Mouse (Mus musculus) lung, embryonic 15.5 days (tissue): Measurements from ENCODE around the gene Fbxw17. TPM values are rescaled to one million over a fixed set of nuclear protein-coding genes. Genes with fewer than 3 reads are reported as not detected.
A peak's percentile ranks its signal among the peaks of the same experiment; 100 is the strongest.
"Not testable (repeated sequence)": the region's sequence is repeated elsewhere in the genome, so short reads cannot be mapped to it uniquely, and the experiment has no call there.

ENCODE experiments used
- ATAC-seq: fragments of 200-750 bp; cut with Nextera tagmentation; 2 replicates; pipeline ENCODE4 v1.8.0; 2017; ENCODE audit warnings: moderate number of reproducible peaks, borderline replicate concordance; ENCODE audit not compliant: low FRiP score, low TSS enrichment; ENCODE audit errors: extremely low read depth
- H3K27ac ChIP-seq: fragments of 300-500 bp; sonication (generic); 2 replicates; pipeline ENCODE4 v1.5.1; 2015; ENCODE audit warnings: moderate library complexity, mild to moderate bottlenecking, inconsistent platforms
- H3K27me3 ChIP-seq: fragments of 300-500 bp; sonication (generic); 2 replicates; pipeline ENCODE4 v1.6.1; 2015; ENCODE audit warnings: inconsistent platforms
- H3K36me3 ChIP-seq: fragments of 300-500 bp; sonication (generic); 2 replicates; pipeline ENCODE4 v1.6.1; 2015; ENCODE audit warnings: inconsistent platforms
- H3K4me1 ChIP-seq: fragments of 300-500 bp; sonication (generic); 2 replicates; pipeline ENCODE4 v1.6.1; 2015; ENCODE audit warnings: inconsistent platforms
- H3K4me2 ChIP-seq: fragments of 300-500 bp; sonication (generic); 2 replicates; pipeline ENCODE4 v1.6.1; 2015; ENCODE audit warnings: inconsistent platforms, mild to moderate bottlenecking, moderate library complexity
- H3K4me3 ChIP-seq: fragments of 300-500 bp; sonication (generic); 2 replicates; pipeline ENCODE4 v1.5.1; 2015; ENCODE audit warnings: mild to moderate bottlenecking, inconsistent platforms
- H3K9ac ChIP-seq: fragments of 300-500 bp; sonication (generic); 2 replicates; pipeline ENCODE4 v1.6.1; 2015; ENCODE audit warnings: inconsistent platforms
- H3K9me3 ChIP-seq: fragments of 300-500 bp; sonication (generic); 2 replicates; pipeline ENCODE4 v1.6.1; 2016; ENCODE audit warnings: inconsistent platforms
- WGBS: fragments of 180-500 bp; shearing (Covaris S2); methylation state at CpG from one replicate; pipeline ENCODE4 v1.1.7; 2015; 5-methylcytosine and 5-hydroxymethylcytosine counted together
- polyA plus RNA-seq: library from polyadenylated mRNA; unstranded; fragments of >200 nt; fragmentation: Nextera tagmentation; extraction: Ambion mirVana; gene quantifications from 2 replicates; pipeline ENCODE4 v1.2.1, GENCODE M21; 2015

Gene Fbxw17
- polyA plus RNA-seq, result 26.0 and 30.3 TPM in 2 replicates

- peak within 1 kb of the TSS; percentile 72 for H3K4me3 ChIP-seq
- peaks cover 12% of the 10 kb centered on the region; the same call in 1 of the 2 replicates for H3K4me1 ChIP-seq
- no peaks in the 10 kb centered on the region for H3K27me3 ChIP-seq
- 12% methylated on average over 34 of the region's 35 CpGs for WGBS
- H3K36me3 ChIP-seq, result 0 out of 2 replicates have a peak, but pooled peaks cover 5% of the 10 kb centered on the region
- H3K27ac ChIP-seq, result no peak within 1 kb of the TSS
- ATAC-seq, result peak; percentile 97
- H3K9me3 ChIP-seq, result no peaks in the 10 kb centered on the region
- peak within 1 kb of the TSS; percentile 81 for H3K9ac ChIP-seq
- H3K4me2 ChIP-seq, result peak within 1 kb of the TSS; percentile 69
These were observed at the start of gene Fbxw17 for GRCm38 (mm10) chr13:50417389-50418183. TSS of gene Fbxw17 (plus strand) at chr13:50417864.

GRCm38 (mm10) chr13:50372934-50373705 is 44.5 kb upstream of the Fbxw17 start:
- H3K9ac ChIP-seq, H3K4me1 ChIP-seq, H3K27ac ChIP-seq, H3K4me3 ChIP-seq, H3K36me3 ChIP-seq, ATAC-seq, H3K4me2 ChIP-seq, H3K9me3 ChIP-seq, H3K27me3 ChIP-seq: not testable (repeated sequence)
- 75% methylated on average over 5 of the region's 5 CpGs for WGBS

DNA sequence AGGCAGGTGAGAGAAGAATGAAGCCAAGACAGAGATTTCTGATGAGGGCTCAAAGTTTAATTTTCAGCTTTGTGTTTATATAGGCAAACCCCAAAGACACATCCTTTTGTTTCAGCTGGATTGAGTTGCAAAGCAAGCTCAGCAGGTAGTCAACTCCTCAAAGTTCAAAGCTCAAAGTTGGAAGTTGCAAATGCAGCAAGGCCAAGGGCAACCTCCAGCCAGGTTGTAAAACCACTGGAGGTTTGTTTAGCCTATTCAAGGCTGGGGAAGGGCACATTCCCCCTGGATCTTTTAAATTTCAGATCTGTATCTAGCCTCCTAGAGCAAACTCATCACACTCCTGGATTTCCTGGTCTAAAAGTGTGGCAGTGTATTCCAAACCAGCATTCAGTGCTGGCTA is 28.5 kb upstream of the Fbxw17 start:
- H3K4me2 ChIP-seq, ATAC-seq, H3K36me3 ChIP-seq, H3K27me3 ChIP-seq, H3K4me1 ChIP-seq, H3K9ac ChIP-seq, H3K27ac ChIP-seq, H3K9me3 ChIP-seq, H3K4me3 ChIP-seq: not testable (repeated sequence)

DNA sequence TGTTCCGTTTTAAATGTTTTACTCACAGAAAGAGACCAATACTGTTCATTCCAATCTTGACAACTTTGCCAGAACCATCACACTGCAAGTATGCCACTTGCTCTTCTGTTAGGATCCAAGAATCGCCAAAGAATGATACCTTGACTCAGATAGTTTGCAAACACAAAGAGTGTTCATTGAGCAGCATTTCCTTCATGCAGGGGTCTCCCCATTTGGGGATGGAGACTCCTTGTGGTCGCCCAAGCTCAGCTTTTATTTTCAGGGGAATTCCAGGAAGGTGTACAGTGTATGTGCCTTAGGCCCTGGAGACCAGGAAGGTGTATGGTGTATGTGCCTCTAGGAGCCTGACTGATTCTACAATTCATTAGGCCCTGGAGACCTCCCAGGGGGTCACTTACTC is 757 bp downstream of the Fbxw17 start:
- Histone ChIP-seq H3K9ac (peak overlapping the region; percentile 81), H3K27me3 (no peaks in the 10 kb centered on the region), H3K4me2 (peak overlapping the region; percentile 69), H3K27ac (no peak overlapping the region), H3K9me3 (no peaks in the 10 kb centered on the region), H3K4me1 (peaks cover 12% of the 10 kb centered on the region; the same call in 1 of the 2 replicates), H3K36me3 (peaks cover 12% of the 10 kb centered on the region; the same call in 1 of the 2 replicates), H3K4me3 (peak overlapping the region; percentile 72)
- 28% methylated on average over 3 of the region's 3 CpGs for WGBS
- ATAC-seq, result no peak

- no peak for ATAC-seq
- H3K27me3 ChIP-seq, result no peaks in the 10 kb centered on the region
- H3K9ac ChIP-seq, result no peak overlapping the region
- H3K36me3 ChIP-seq, result peaks cover 54% of the 10 kb centered on the region
- no peak overlapping the region for H3K4me2 ChIP-seq
- 0 out of 2 replicates have a peak, but pooled peaks cover 2% of the 10 kb centered on the region for H3K4me1 ChIP-seq
- H3K9me3 ChIP-seq, result no peaks in the 10 kb centered on the region
- H3K27ac ChIP-seq, result no peak overlapping the region
- 84% methylated on average over 8 of the region's 8 CpGs for WGBS
- no peak overlapping the region for H3K4me3 ChIP-seq
These were observed 6.1 kb downstream of the Fbxw17 start for GRCm38 (mm10) chr13:50423625-50424209.

- Histone ChIP-seq H3K9me3 (no peaks in the 10 kb centered on the region), H3K4me2 (no peak overlapping the region), H3K4me3 (no peak overlapping the region), H3K36me3 (peaks cover 62% of the 10 kb centered on the region), H3K27ac (no peak overlapping the region), H3K9ac (no peak overlapping the region), H3K4me1 (no peaks in the 10 kb centered on the region), H3K27me3 (no peaks in the 10 kb centered on the region)
- ATAC-seq, result no peak
- WGBS, result 89% methylated on average over 2 of the region's 2 CpGs
These were observed 6.9 kb downstream of the Fbxw17 start for GRCm38 (mm10) chr13:50424517-50424916.

DNA sequence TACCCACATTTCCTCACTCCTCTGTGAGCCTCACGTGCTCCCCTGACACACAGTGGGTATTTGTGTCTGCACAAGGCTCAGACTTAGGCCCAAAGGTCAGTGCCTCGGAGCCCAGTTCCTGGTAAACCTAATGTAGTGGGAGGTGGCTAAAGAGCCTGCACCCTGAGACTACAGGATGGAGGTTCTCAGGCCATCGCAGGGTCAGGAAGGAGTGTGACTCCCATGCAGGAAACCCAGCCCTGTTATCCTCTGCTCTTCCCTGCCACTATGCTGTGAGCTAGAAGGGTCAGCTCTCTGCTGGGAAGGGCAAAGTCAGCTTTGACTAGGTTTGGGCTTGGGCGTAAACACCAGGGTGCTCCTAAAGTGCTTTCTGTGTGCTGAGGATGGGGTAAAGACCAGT is 9.0 kb downstream of the Fbxw17 start:
- Histone ChIP-seq H3K4me2 (no peak overlapping the region), H3K27ac (no peak overlapping the region), H3K9ac (no peak overlapping the region), H3K4me3 (no peak overlapping the region), H3K27me3 (no peaks in the 10 kb centered on the region), H3K36me3 (peaks cover 57% of the 10 kb centered on the region), H3K9me3 (no peaks in the 10 kb centered on the region), H3K4me1 (no peaks in the 10 kb centered on the region)
- ATAC-seq, result no peak
- WGBS, result 88% methylated on average over 4 of the region's 4 CpGs

DNA sequence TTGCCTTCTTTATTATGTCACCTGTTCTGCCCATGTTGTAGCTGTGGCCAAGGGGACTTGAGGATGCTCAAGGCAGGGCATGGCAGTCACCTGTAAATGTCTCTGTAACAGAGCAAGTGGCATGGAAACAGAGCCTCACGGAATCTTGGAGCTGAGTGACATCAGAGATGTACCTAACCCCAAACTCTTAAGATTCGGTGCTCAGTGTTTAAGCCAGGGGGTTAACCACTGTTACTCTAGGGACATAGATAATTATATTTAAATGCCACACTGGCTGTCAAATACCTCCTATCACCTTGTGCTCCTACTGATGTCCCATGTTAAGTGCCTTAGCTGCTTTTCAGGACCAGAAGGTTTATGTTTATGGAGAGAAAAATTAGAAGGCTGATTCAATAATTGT is 26.1 kb downstream of the Fbxw17 start, which contains the start of gene Gm47429:
TSS of gene Gm47429 (minus strand) at position 101 of the 400 bp plus-strand sequence.
- Histone ChIP-seq H3K27ac (no peak within 1 kb of the TSS), H3K4me1 (no peaks in the 10 kb centered on the region), H3K9ac (no peak within 1 kb of the TSS), H3K4me3 (no peak within 1 kb of the TSS), H3K27me3 (no peaks in the 10 kb centered on the region), H3K9me3 (no peaks in the 10 kb centered on the region), H3K4me2 (no peak within 1 kb of the TSS), H3K36me3 (no peaks in the 10 kb centered on the region)
- WGBS, result 84% methylated on average over 2 of the region's 2 CpGs
- no peak for ATAC-seq

- ATAC-seq, result no peak
- H3K4me2 ChIP-seq, result no peak overlapping the region
- H3K9ac ChIP-seq, result no peak overlapping the region
- H3K9me3 ChIP-seq, result no peaks in the 10 kb centered on the region
- H3K27ac ChIP-seq, result no peak overlapping the region
- H3K27me3 ChIP-seq, result no peaks in the 10 kb centered on the region
- 76% methylated on average over 4 of the region's 4 CpGs for whole genome bisulfite sequencing
- no peaks in the 10 kb centered on the region for H3K36me3 ChIP-seq
- no peaks in the 10 kb centered on the region for H3K4me1 ChIP-seq
- no peak overlapping the region for H3K4me3 ChIP-seq
These were observed 27.6 kb downstream of the Fbxw17 start for GRCm38 (mm10) chr13:50445261-50445660.

DNA sequence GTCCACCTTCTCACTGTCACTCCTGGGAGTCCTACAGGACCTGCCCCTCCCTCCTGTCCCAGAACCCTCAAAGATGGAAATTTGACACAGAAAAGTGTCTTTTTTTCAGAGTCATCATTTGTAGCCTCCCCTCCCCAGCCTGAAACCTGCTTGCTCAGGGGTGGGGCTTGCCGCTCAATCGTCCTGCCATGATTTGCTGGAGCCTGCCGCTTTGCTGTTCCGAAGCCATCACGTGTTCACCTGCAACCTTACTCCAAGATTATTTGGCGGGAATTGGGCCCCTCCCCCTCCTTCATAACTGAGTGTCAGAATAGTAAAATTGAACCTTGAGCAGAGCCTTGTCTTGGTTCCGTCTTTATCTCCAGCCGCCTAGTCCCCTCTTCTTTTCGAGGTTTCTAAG is 34.6 kb downstream of the Fbxw17 start:
- not testable (repeated sequence) for H3K27me3 ChIP-seq, H3K4me3 ChIP-seq, H3K4me1 ChIP-seq, H3K36me3 ChIP-seq, H3K4me2 ChIP-seq, H3K27ac ChIP-seq, H3K9me3 ChIP-seq, ATAC-seq, H3K9ac ChIP-seq
- WGBS, result 54% methylated on average over 9 of the region's 9 CpGs

DNA sequence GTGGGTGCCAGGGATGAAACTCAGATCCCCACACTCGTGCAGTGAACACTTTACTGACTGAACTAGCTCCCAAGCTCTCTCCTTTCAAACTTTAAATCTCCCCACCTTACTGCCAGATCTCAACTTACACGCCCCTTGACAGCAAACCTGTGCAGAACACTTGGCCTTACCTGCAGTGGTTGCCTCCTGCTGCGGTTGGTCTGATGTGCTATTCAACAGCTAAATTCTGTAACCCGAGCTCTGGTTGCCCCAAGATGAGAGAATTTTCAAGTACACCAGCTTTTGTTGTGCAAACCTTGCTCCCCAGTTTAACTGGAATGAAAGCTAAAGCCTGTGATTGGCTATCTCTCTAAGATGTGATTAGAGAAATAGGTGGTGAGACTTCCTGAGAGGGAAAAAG is 35.8 kb downstream of the Fbxw17 start:
- ATAC-seq, result no peak
- no peaks in the 10 kb centered on the region for H3K4me1 ChIP-seq
- H3K4me2 ChIP-seq, result no peak overlapping the region
- no peak overlapping the region for H3K27ac ChIP-seq
- 31% methylated on average over 4 of the region's 4 CpGs for WGBS
- no peak overlapping the region for H3K4me3 ChIP-seq
- no peaks in the 10 kb centered on the region for H3K36me3 ChIP-seq
- H3K27me3 ChIP-seq, result no peaks in the 10 kb centered on the region
- H3K9ac ChIP-seq, result no peak overlapping the region
- H3K9me3 ChIP-seq, result no peaks in the 10 kb centered on the region

- ATAC-seq, H3K4me1 ChIP-seq, H3K4me2 ChIP-seq, H3K36me3 ChIP-seq, H3K9ac ChIP-seq, H3K27me3 ChIP-seq, H3K9me3 ChIP-seq, H3K27ac ChIP-seq, H3K4me3 ChIP-seq: not testable (repeated sequence)
- 72% methylated on average over 2 of the region's 2 CpGs for WGBS
These were observed 42.8 kb downstream of the Fbxw17 start for GRCm38 (mm10) chr13:50460433-50460832.
